Mouse (Mus musculus) liver, embryonic 14 days (tissue): ENCODE data around the gene Gm21904. TPM values are rescaled to one million over a fixed set of nuclear protein-coding genes. Genes with fewer than 3 reads are reported as not detected.

Experiments used
- polyA plus RNA-seq: library from polyadenylated mRNA; depleted of rRNA; stranded (reverse); fragments of >200 nt; gene quantifications from 2 replicates; pipeline ENCODE4 v1.2.3, GENCODE M21; 2012; rRNA removed

The Gm21904 gene
- not detected in 2 replicates for polyA plus RNA-seq

DNA sequence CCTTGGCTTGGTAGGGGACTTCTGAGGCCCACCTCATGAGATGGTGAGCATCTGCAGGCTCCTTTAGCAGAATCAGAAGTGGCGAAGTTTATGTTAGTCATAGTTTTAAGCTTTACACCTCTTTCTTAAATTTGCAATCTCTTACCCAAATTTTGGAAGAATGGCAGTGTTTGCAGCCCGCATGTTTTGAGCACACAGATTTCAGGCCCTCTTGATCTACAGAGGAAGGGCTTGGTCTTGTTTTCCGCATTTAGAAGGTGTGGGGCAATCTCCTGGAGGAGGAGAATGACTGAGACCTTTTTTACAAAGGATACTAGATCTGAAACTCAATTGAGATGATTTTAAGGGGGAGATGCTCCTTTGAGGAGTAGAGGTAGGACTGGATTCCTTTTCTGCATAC lies at the start of gene Gm21904:
TSS of gene Gm21904 (minus strand) at position 101 of the 400 bp plus-strand sequence.

DNA sequence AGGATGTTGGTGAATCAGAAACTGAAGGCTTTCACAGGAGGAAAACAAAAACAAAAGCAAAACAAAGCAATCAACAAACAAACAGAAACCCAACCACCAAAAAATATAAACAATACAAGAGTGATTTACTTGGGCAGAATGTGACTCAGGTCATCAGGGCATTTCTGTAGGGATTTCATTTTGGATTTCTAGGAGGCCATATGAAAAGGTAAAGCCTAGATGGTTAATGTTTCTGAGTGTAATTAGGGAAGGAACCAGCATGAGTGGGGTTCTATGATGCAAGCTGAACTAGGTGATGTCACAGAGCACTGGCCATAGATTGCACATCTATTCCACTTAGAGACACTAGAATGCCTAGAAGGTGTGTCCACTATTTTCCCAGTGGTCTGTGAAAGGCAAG lies 28.4 kb upstream of the Gm21904 start, which contains the start of the genes Gm20772 and Gm20831:
TSS of gene Gm20772 (plus strand) at position 301 of the 400 bp plus-strand sequence.
TSS of gene Gm20831 (plus strand) at position 301 of the 400 bp plus-strand sequence.

Other genes with a start within 250 kb of the Gm21904 start
- gene Gm20772, start 28.5 kb upstream of the Gm21904 start, polyA plus RNA-seq = not detected in 2 replicates
- gene Gm20831, start 28.5 kb upstream of the Gm21904 start, polyA plus RNA-seq = not detected in 2 replicates
- gene Srsy, start 91.1 kb upstream of the Gm21904 start, polyA plus RNA-seq = not detected in 2 replicates
- not detected in 2 replicates for gene Gm21764, start 215.5 kb upstream of the Gm21904 start, polyA plus RNA-seq
- not detected in 2 replicates for gene Ssty1, start 242.8 kb upstream of the Gm21904 start, polyA plus RNA-seq